8 mouse cellular contexts compared by ENCODE assay signal in the genomic region with DNA sequence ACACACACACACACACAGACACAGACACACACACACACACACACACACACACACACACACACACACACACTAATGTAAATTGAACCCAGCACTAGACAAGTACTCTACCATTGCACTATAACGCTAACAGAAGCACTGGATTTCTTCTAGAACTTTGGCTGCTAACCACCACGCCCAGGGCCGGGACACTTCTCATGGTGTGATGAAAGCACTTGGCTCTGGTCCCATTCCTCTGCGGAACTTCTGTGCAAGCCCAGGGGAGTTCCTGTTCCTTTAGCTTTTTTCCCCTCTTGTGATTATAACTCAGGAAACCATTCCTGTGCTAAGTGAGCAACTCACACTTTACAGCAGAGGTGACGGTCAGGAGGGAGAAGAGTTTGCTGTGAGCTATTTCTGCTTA. TPM values are rescaled to one million over a fixed set of nuclear protein-coding genes. Genes with fewer than 3 reads are reported as not detected.
DNase-seq lines count a peak whose midpoint lies in the region; TF ChIP-seq lines count a peak whose summit lies in the region.

No protein-coding gene starts in this region.

- H3K4me3 ChIP-seq in gastrocnemius, adult 2 months: no peak overlapping the region
- H3K4me3 ChIP-seq in layer of hippocampus, adult 2 months: no peak overlapping the region

- intact Hi-C loops in gastrocnemius, adult 2 months (cut with DNase I): no loop called here
- intact Hi-C loops in heart, postnatal 14 days (cut with DNase I): no loop called here

- no peak for TF ChIP-seq CTCF in gastrocnemius, adult 2 months (IDR thresholded peaks at IDR 0.05)
- no peak for TF ChIP-seq CTCF in layer of hippocampus, adult 2 months (conservative IDR thresholded peaks at IDR 0.05)

- no peak overlapping the region for H3K27ac ChIP-seq in gastrocnemius, adult 2 months
- H3K27ac ChIP-seq in layer of hippocampus, adult 2 months: no peak overlapping the region

- peak; percentile 56 for DNase-seq in gastrocnemius, adult 2 months
- no peak for DNase-seq in gastrocnemius, postnatal 4 days (ENCODE audit: low spot score in 2 of 2)
- peak; percentile 84 for DNase-seq in adipocyte (ENCODE audit: low spot score)
- DNase-seq in heart, postnatal 14 days: peak; percentile 54 to 64
- peak; percentile 67 for DNase-seq in lung, postnatal 10 days
- DNase-seq in layer of hippocampus, adult 2 months (ENCODE audit: low spot score in 2 of 2): no peak
- DNase-seq in retina, postnatal 1 day: no peak
- DNase-seq in urinary bladder, adult 18-20 months (ENCODE audit: low spot score in 2 of 2): no peak

RNA-seq across cellular contexts. Expression of a gene that starts 9.3 kb away (rescaled TPM):
- total RNA-seq in gastrocnemius, adult 2 months (2021): 1 to 10 TPM in 1 of 2 experiments, under 1 TPM in 1; 0.69 to 1.4 TPM
- total RNA-seq in gastrocnemius, postnatal 4 days (2021): 1 to 10 TPM; 4.0 to 4.9 TPM
- total RNA-seq in heart, postnatal 14 days (2021): 1 to 10 TPM in 1 of 2 experiments, under 1 TPM in 1; 0.59 to 1.8 TPM
- total RNA-seq in layer of hippocampus, adult 2 months (2021): 1 to 10 TPM; 2.1 to 2.7 TPM

Comparison
In these comparisons a context has a peak if more than half of its experiments do, and no peak if none do; other contexts are left out.
1. DNase-seq: peak in gastrocnemius, adult 2 months (single experiment), adipocyte (single experiment), heart, postnatal 14 days (2 of 2) and lung, postnatal 10 days (single experiment); none in gastrocnemius, postnatal 4 days (0 of 2), layer of hippocampus, adult 2 months (0 of 2), retina, postnatal 1 day (single experiment) and urinary bladder, adult 18-20 months (0 of 2).